Mouse (Mus musculus) liver, embryonic 16.5 days (tissue): ENCODE results near the gene Usp33. TPM values are rescaled to one million over a fixed set of nuclear protein-coding genes. Genes with fewer than 3 reads are reported as not detected.
"Not testable (repeated sequence)": the region's sequence is repeated elsewhere in the genome, so short reads cannot be mapped to it uniquely, and the experiment has no call there.

Experiments used
- ATAC-seq: fragments of 200-750 bp; cut with Nextera tagmentation; 2 replicates; pipeline ENCODE4 v1.8.0; 2017; ENCODE audit warnings: low read depth, mild to moderate bottlenecking, moderate number of reproducible peaks, moderate library complexity
- H3K27ac ChIP-seq: fragments of 300-500 bp; sonication (generic); 2 replicates; pipeline ENCODE4 v1.5.1; 2014; ENCODE audit warnings: mild to moderate bottlenecking, low read length
- H3K27me3 ChIP-seq: fragments of 300-500 bp; sonication (generic); 2 replicates; pipeline ENCODE4 v1.6.1; 2014; ENCODE audit warnings: low read depth, low read length, mixed read lengths; ENCODE audit not compliant: control insufficient read depth, insufficient read depth
- H3K36me3 ChIP-seq: fragments of 300-500 bp; sonication (generic); 2 replicates; pipeline ENCODE4 v1.6.1; 2014; ENCODE audit warnings: mild to moderate bottlenecking; ENCODE audit not compliant: control insufficient read depth, insufficient read depth
- H3K4me1 ChIP-seq: fragments of 300-500 bp; sonication (generic); 2 replicates; pipeline ENCODE4 v1.6.1; 2014; ENCODE audit warnings: low read depth, low read length, mixed read lengths; ENCODE audit not compliant: control insufficient read depth
- H3K4me2 ChIP-seq: fragments of 300-500 bp; sonication (generic); 2 replicates; pipeline ENCODE4 v1.6.1; 2014; ENCODE audit warnings: low read depth, low read length, mixed read lengths
- H3K4me3 ChIP-seq: fragments of 300-500 bp; sonication (generic); 2 replicates; pipeline ENCODE4 v1.5.1; 2014; ENCODE audit warnings: low read depth, mild to moderate bottlenecking, low read length
- H3K9ac ChIP-seq: fragments of 300-500 bp; sonication (generic); 2 replicates; pipeline ENCODE4 v1.6.1; 2014; ENCODE audit warnings: low read depth, low read length
- H3K9me3 ChIP-seq: fragments of 300-500 bp; sonication (generic); replicated peaks from 2 replicates; pipeline ENCODE4 v1.6.1; 2016; ENCODE audit warnings: low read length; ENCODE audit not compliant: control insufficient read depth
- WGBS: fragments of 180-500 bp; shearing (Covaris S2); extraction: QIAGEN DNeasy Blood & Tissue Kit; methylation state at CpG from one replicate; pipeline ENCODE4 v1.1.7; 2014; ENCODE audit not compliant: insufficient replicate concordance; 5-methylcytosine and 5-hydroxymethylcytosine counted together
- polyA plus RNA-seq: library from polyadenylated mRNA; unstranded; fragments of >200 nt; fragmentation: Nextera tagmentation; extraction: Ambion mirVana; gene quantifications from 2 replicates; pipeline ENCODE4 v1.2.1, GENCODE M21; 2015

The Usp33 gene
- polyA plus RNA-seq, 1 experiment from 2014 or later, result 22.0 TPM

GRCm38 (mm10) chr3:152314666-152315065 lies 31.6 kb upstream of the Usp33 start:
- H3K9me3 ChIP-seq, ATAC-seq, H3K9ac ChIP-seq, H3K27ac ChIP-seq, H3K27me3 ChIP-seq, H3K4me1 ChIP-seq, H3K4me2 ChIP-seq, H3K4me3 ChIP-seq, H3K36me3 ChIP-seq: not testable (repeated sequence)
- WGBS, result 73% methylated on average over 14 of the region's 14 CpGs

- WGBS, result 11% methylated on average over 7 of the region's 7 CpGs
- peak; percentile 88 for ATAC-seq
- no peaks in the 10 kb centered on the region; the same call in 1 of the 2 replicates for H3K4me1 ChIP-seq
Measured at GRCm38 (mm10) chr3:152315613-152316012, 30.7 kb upstream of the Usp33 start.

GRCm38 (mm10) chr3:152316447-152317173 lies 29.7 kb upstream of the Usp33 start:
- 46% methylated on average over 9 of the region's 9 CpGs for WGBS
- ATAC-seq, result peak; percentile 58; the same call in 1 of the 2 replicates

More at GRCm38 (mm10) chr3:152315613-152316012, 30.7 kb upstream of the Usp33 start:
- Histone ChIP-seq H3K4me2 (no peak overlapping the region), H3K9ac (no peak overlapping the region), H3K27me3 (no peaks in the 10 kb centered on the region), H3K9me3 (peaks cover 2% of the 10 kb centered on the region), H3K4me3 (no peak overlapping the region), H3K36me3 (peaks cover 4% of the 10 kb centered on the region), H3K27ac (no peak overlapping the region)

GRCm38 (mm10) chr3:152320972-152321645 lies 25.2 kb upstream of the Usp33 start:
- H3K9me3 ChIP-seq, result no peaks in the 10 kb centered on the region

More at GRCm38 (mm10) chr3:152316447-152317173, 29.7 kb upstream of the Usp33 start:
- not testable (repeated sequence) for H3K27ac ChIP-seq, H3K36me3 ChIP-seq, H3K4me1 ChIP-seq, H3K9me3 ChIP-seq, H3K27me3 ChIP-seq, H3K9ac ChIP-seq, H3K4me2 ChIP-seq, H3K4me3 ChIP-seq

GRCm38 (mm10) chr3:152321765-152322547 lies 24.3 kb upstream of the Usp33 start:
- no peak overlapping the region for H3K4me3 ChIP-seq
- H3K9ac ChIP-seq, result no peak overlapping the region
- no peak for ATAC-seq
- no peaks in the 10 kb centered on the region for H3K36me3 ChIP-seq
- WGBS, result 73% methylated on average over 8 of the region's 8 CpGs
- no peaks in the 10 kb centered on the region for H3K27me3 ChIP-seq
- H3K27ac ChIP-seq, result no peak overlapping the region
- H3K4me1 ChIP-seq, result no peaks in the 10 kb centered on the region
- H3K4me2 ChIP-seq, result no peak overlapping the region
- no peaks in the 10 kb centered on the region for H3K9me3 ChIP-seq

More at GRCm38 (mm10) chr3:152320972-152321645, 25.2 kb upstream of the Usp33 start:
- ATAC-seq, result no peak
- H3K4me1 ChIP-seq, result no peaks in the 10 kb centered on the region
- no peak overlapping the region for H3K4me2 ChIP-seq
- H3K27ac ChIP-seq, result no peak overlapping the region
- 75% methylated on average over 10 of the region's 10 CpGs for WGBS
- no peaks in the 10 kb centered on the region for H3K27me3 ChIP-seq
- H3K9ac ChIP-seq, result no peak overlapping the region
- no peak overlapping the region for H3K4me3 ChIP-seq
- H3K36me3 ChIP-seq, result no peaks in the 10 kb centered on the region

- no peak for ATAC-seq
- no peak overlapping the region for H3K4me2 ChIP-seq
- WGBS, result 80% methylated on average over 6 of the region's 6 CpGs
- no peak overlapping the region for H3K27ac ChIP-seq
- H3K9me3 ChIP-seq, result no peaks in the 10 kb centered on the region
- H3K27me3 ChIP-seq, result no peaks in the 10 kb centered on the region
- no peak overlapping the region for H3K9ac ChIP-seq
- no peaks in the 10 kb centered on the region for H3K4me1 ChIP-seq
- no peak overlapping the region for H3K4me3 ChIP-seq
- H3K36me3 ChIP-seq, result peaks cover 3% of the 10 kb centered on the region; the same call in 1 of the 2 replicates
Measured at GRCm38 (mm10) chr3:152332104-152332503, 14.2 kb upstream of the Usp33 start.

- Histone ChIP-seq H3K9me3 (no peaks in the 10 kb centered on the region), H3K27me3 (no peaks in the 10 kb centered on the region), H3K9ac (no peak overlapping the region), H3K4me2 (no peak overlapping the region), H3K36me3 (peaks cover 3% of the 10 kb centered on the region; the same call in 1 of the 2 replicates), H3K4me3 (no peak overlapping the region), H3K27ac (no peak overlapping the region), H3K4me1 (no peaks in the 10 kb centered on the region)
- 83% methylated on average over 15 of the region's 15 CpGs for WGBS
- no peak for ATAC-seq
Measured at GRCm38 (mm10) chr3:152332545-152333300, 13.6 kb upstream of the Usp33 start.

GRCm38 (mm10) chr3:152333641-152334040 lies 12.6 kb upstream of the Usp33 start:
- Histone ChIP-seq H3K4me3 (no peak overlapping the region), H3K9me3 (no peaks in the 10 kb centered on the region), H3K27me3 (no peaks in the 10 kb centered on the region), H3K4me1 (no peaks in the 10 kb centered on the region), H3K36me3 (peaks cover 3% of the 10 kb centered on the region; the same call in 1 of the 2 replicates), H3K9ac (no peak overlapping the region), H3K4me2 (no peak overlapping the region), H3K27ac (no peak overlapping the region)
- 61% methylated on average over 10 of the region's 10 CpGs for WGBS
- no peak for ATAC-seq
